Mouse (Mus musculus): ENCODE results near the gene Fcgrt.
A peak's percentile ranks its signal among the peaks of the same experiment; 100 is the strongest.
"Not testable (repeated sequence)": the region's sequence is repeated elsewhere in the genome, so short reads cannot be mapped to it uniquely, and the experiment has no call there.

Gene Fcgrt

GRCm38 (mm10) chr7:45129776-45130512 lies 26.3 kb upstream of the Fcgrt start:
- DNase-seq = no peak

- no peak for DNase-seq
Observed at GRCm38 (mm10) chr7:45129318-45129717, 25.7 kb upstream of the Fcgrt start.

DNA sequence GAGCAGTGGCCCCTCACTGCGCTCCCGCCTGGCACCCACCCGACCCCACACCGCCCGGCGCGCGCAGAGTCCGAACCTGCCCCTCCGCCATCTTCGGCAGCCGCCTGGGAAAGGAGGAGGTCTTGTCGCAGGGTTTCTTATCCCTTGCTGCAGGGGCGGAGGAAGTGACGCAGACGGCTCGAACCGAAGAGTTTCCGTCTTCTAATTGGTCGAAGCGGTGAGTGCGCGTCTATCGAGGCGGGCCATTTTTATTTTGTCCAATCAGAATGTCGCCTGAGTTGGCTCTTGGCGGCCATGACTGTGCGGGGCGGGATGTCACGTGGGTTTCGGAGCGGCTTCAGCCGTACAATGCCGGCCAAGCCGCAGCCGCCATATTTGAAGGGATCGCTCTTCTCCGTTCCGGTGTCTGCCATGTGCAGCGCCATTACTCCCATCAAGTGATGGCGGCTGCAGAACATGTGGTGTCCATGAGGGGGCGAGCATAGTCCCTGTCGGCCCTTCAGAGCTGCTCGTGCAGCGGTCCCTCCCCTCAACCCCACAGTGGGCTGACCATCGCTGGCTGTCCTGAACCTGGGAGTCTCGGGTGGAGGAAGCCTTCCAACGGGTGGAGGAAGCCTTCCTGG lies 25.1 kb upstream of the Fcgrt start, which contains the start of gene Rpl13a:
TSS of gene Rpl13a (minus strand) at position 138 of the 623 bp plus-strand sequence.
- peak; percentile 97 for DNase-seq

DNA sequence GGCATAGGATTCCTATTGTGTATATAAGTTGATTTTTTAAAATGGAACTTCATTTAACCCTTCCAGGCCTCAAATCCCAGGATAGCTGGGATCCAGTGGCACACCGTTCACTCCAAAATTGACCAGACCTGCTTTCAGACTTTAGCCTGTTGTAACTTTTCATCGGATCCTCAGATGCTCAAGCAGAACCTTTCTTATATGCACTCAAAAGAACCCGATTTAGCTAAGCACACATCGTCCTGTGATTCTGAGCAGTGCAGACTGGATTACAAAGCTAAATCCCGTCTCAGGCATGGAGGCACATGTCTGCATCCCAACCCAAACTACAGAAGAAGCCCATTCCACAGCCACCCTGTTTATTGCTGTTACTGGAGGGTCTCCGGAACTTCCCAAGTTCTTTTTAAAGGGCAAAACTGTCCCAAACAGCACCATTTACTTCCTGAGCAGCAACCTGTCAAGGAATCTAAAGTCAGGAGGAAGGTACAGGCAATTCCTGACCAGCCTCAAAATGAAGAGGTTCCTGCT lies 24.1 kb upstream of the Fcgrt start:
- DNase-seq = no peak

GRCm38 (mm10) chr7:45126844-45127699 lies 23.4 kb upstream of the Fcgrt start:
- DNase-seq = no peak

DNA sequence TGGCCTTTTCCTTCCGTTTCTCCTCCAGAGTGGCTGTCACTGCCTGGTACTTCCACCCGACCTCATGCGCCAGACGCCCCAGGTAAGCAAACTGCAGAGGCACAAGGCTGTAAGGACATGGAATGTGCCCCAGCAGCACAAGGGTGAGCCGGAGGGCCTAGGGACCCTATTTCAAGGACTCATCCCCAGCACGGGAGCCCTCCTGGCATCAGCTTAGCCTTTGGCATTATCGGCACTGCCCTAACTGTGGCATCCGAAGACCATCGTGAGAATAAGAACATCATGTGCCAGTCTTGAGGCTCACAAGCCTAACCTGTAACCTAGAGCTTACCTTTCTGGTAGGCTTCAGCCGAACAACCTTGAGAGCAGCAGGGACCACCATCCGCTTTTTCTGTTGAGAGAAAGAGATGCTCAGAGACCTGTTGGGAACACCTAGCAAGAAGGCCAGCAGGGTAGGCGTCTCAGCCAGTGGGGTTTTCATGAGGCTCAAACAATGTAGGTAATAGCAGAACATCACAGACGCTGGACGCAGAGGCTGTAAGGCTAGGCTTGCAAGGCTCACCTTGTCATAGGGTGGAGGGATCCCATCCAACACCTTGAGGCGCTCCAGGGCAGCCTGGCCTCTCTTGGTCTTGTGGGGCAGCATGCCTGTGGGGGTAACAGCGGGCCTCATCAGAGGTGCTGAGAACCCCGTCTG lies 22.6 kb upstream of the Fcgrt start:
- DNase-seq = no peak

DNA sequence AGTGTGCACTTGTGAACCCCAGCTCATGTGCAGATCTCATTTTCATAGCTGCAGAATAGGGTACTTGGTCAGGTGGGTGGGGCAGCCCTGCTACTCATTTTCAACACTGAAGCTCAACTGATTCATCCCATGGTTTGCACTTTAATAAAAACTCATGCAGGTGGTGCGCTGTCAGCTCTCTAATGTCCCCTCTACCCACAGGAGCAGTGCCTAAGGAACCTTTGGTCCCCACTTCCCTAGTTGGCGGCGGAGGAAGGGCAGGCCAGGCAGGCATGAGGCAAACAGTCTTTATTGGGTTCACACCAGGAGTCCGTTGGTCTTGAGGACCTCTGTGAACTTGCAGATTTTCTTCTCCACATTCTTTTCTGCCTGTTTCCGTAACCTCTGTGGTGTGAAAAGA lies 22.0 kb upstream of the Fcgrt start:
- DNase-seq = not testable (repeated sequence)

DNA sequence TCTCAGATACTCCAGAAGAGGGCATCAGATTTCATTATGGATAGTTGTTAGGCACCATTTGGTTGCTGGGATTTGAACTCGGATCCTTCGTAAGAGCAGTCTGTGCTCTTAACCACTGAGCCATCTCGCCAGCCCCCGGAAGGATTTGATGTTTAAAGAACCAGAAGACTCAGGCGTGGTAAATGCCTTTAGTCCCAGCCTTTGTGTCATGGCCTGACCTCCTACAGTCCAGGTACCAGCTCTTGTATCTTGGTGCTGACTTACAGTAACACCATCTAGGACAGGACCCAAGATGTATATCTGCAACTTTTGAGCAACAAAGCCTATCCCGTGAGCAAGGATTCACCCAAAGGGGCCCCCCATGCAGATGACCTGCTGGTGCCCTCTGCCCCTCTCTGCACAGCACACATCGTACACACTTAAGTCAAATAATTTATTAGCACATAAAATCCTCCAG lies 21.5 kb upstream of the Fcgrt start:
- no peak for DNase-seq

DNA sequence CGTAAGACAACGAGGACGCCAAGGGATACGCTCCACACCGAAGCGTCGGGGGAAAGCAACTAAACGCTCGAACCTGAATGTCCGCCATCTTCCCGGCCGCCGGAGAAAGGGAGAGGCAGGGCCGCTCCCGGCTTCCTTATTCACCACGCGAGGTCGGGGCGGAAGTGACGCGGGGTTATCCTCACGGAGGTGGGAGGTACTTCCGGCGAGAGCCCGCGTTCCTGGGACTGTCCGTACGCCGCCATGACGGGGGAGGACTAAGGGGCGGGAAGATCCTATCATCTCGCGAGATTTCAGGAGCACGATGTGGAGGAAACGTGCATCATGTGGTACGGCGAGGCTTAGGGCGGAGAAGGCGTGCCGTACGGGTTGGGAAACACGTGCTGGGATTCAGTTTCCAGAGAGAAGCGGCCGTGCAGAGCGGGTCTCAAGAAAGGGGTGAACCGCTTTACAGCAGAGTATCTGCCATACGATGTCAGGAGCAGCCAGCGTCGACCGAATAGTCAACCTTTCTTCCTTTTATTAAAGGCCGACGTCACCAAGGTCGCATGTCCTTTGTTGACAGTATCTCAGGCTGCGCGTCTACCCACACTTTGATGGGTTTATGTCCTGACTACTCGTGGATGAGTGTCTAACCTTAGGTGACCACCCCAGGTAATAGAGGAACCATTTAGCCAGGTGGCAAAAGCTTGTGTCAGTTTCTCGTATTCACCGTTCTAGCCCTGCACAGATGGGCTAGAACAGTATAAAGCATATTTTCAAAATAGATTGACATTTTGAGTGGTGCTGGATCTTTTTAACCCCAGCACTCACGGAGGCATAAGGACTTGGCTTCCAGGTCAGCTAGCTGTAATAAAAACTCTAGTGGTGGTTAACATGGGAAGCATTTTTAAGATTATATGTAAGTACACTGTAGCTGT lies 20.8 kb upstream of the Fcgrt start, which contains the start of gene Rps11:
TSS of gene Rps11 (minus strand) at position 216 of the 920 bp plus-strand sequence.
- DNase-seq = peak; percentile 98

DNA sequence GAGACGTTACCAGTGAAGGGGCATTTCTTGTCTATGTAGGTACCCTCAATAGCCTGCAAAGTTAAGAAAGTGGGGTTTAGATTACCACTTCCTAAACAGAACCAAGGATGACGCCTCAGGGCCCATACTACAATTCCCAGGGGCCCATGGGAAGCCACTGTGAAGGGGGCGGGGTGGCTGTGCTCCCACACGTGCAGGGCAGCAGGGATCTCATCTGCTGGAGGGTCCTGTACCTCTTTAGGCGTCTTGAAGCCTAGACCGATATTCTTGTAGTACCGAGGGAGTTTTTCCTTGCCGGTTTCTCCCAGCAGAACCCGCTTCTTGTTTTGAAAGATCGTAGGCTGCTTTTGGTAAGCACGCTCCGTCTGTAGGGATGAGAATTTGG lies 19.5 kb upstream of the Fcgrt start:
- no peak for DNase-seq

- DNase-seq = no peak
Observed at GRCm38 (mm10) chr7:45122561-45123185, 19.0 kb upstream of the Fcgrt start.

DNA sequence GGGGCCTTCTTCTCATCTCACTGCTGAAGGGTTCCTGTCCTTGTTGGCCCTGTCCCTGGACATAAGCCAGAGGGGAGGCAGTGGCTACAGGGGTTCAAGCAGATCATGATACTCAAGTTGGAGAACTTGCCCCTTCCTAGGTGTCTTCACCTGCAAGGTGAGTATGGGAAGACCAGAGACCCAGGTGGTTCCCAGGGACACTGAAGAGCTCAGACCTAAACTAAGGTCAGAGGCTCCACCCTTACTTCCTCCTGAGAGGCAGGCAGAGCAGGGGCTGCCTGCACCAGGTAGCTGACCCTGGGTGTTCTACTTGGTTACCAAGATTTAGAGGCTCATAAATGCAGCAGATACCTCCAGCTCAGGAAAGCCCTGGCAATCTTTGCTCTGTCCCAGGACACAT lies 18.3 kb upstream of the Fcgrt start:
- no peak for DNase-seq

GRCm38 (mm10) chr7:45121404-45121803 lies 17.8 kb upstream of the Fcgrt start:
- peak; percentile 49 for DNase-seq

DNA sequence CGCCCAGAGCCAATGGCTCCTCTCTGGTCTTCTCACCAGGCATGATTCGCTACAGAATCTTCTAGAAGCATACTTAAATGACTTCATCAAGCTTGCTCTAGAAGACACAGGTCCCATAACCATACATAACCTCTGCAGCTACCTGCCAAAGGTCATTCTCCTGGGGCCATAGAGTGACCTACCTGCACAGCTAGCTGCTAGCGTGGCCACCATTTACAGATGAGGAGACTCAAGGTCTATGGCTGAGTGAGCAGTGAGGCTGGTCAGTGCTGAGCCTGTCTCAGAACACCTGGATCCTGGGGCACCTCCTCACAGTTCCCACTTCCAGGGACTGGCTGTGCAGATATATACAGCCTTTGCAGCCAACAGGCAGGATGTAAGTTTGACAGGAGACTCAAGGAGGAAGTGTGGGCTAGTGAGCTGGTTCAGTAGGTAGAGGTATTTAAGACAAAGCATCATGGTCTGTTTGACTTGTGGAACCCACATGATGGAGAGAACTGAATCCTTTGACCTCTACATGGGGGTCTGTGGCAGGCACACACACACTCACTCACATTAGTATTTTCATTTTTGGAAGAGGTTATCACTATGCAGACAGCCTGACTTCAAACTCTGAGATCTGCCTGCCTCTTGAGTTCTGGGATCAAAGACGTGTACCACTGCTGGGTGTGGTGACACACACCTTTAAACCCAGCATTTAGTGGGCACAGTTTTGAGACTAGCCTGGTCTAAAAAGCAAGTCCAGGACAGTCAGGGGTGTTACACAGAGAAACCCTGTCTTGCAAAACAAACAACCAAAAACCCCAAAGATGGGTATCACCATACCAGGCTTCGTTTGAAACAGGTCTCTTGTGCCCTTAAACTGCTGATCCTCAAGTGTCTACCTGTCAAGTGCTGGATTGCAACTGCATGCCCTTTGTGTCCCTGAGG lies 16.4 kb upstream of the Fcgrt start:
- DNase-seq = no peak

DNA sequence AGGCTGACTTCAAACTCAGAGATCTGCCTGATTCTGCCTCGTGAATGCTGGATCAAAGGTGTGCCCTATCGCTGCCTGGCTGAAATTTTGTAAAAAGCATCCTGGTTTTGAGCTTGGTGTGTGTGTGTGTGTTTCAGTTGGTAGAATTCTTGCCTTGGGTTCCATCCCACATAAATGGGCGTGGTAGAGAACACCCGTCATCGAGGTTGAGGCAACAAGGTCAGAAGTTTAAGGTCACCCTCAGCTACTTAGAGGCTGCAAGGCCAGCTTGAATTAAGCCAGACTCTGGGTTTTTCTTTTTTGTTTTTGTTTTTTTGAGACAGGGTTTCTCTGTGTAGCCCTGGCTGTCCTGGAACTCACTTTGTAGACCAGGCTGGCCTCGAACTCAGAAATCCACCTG lies 14.7 kb upstream of the Fcgrt start:
- DNase-seq = no peak

- no peak for DNase-seq
Observed at GRCm38 (mm10) chr7:45117566-45117965, 13.9 kb upstream of the Fcgrt start.

- no peak for DNase-seq
Observed at GRCm38 (mm10) chr7:45113476-45113875, 9.8 kb upstream of the Fcgrt start.

GRCm38 (mm10) chr7:45112529-45112928 lies 8.9 kb upstream of the Fcgrt start:
- no peak for DNase-seq

- no peak for DNase-seq
Observed at GRCm38 (mm10) chr7:45111940-45112339, 8.3 kb upstream of the Fcgrt start.

DNA sequence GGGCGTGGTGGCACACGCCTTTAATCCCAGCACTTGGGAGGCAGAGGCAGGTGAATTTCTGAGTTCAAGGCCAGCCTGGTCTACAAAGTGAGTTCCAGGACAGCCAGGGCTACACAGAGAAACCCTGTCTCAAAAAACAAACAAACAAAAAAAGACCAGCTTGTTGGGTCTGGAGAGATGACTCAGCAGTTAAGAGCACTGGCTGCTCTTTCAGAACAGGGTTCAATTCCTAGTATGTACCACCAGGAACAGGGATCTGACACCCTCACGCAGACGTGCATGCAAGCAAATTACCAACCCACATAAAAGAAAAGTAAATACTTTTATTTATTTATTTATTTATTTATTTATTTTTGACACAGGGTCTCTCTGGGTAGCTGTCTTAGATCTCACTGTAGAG lies 6.4 kb upstream of the Fcgrt start:
- DNase-seq = not testable (repeated sequence)
